Mouse (Mus musculus) embryo, embryonic 11.5 days (tissue): ENCODE results near the gene Ano6.

ENCODE experiments used
- DNase-seq: peaks from one replicate; pipeline ENCODE4 v3.0.0-alpha.2; 2012; ENCODE audit warnings: low read depth, low spot score

Gene Ano6

DNA sequence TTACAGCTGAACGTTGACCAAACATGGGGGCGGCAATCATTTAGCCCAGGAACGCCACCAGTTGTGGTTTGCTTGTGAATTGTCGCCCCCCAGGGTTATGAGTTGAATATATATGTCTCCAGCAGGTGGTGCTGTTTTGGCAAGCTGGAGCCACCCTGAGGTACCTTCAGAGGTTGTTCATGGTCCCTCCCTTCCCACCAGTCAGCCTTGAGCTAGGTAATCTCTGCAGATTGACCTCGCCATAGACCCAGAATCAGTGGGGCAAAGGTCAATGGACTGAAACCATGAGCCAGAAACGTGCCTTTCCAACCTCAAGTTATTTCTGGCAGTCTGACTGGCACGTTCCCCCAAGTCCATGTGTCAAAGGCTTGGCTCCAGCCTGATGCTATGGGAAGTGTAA is 22.8 kb upstream of the Ano6 start:
- DNase-seq, result no peak

GRCm38 (mm10) chr15:95768703-95769102 is 21.9 kb upstream of the Ano6 start:
- DNase-seq, result no peak

GRCm38 (mm10) chr15:95769576-95769975 is 21.1 kb upstream of the Ano6 start:
- no peak for DNase-seq

- no peak for DNase-seq
Observed at GRCm38 (mm10) chr15:95770307-95770706, 20.3 kb upstream of the Ano6 start.

- DNase-seq, result no peak
Observed at GRCm38 (mm10) chr15:95772374-95772773, 18.3 kb upstream of the Ano6 start.

DNA sequence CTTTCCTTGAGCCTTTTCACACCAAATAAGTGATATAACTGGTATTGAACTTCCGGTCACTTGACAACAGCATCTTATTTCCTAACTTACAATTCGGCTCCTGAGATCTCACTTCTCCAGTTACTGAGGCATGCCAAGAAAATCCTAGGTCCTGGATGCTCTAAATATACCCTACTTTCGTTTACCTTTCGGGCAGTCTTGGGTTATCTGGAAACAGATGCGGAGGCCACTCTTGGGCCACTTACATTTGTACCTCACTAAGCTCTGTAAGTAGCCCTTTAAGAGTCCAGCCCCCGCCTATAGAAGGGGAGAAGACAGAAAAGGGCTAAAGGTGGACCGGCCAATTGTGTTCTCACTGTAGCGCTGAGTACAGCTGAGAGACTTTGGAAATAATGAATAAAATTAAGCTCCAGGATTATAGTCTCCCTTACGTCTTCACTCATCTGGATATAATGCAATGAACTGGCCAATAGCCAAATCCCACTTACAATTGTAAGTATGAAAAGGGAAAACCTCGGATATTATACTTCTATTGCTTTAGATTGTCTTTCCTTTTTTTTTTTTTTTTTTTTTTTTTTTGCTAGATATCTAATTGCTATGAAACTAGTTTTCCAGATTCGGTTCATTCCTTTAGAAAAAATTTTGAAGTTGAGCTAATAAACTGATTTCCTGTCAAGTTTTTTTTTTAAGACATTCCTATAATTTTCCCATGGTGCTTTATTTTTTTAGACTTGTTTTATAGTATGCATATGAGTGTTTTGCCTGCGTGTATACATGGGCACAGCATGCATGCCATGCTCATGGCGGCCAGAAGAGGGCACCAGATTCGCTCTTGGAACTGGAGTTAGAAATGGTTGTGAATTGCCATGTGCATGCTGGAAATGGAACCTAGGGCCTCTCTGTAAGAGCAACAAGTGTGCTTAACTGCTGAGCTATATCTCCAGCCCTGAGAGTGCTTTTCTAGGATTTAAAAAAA is 17.5 kb upstream of the Ano6 start:
- DNase-seq, result peak; percentile 60

DNA sequence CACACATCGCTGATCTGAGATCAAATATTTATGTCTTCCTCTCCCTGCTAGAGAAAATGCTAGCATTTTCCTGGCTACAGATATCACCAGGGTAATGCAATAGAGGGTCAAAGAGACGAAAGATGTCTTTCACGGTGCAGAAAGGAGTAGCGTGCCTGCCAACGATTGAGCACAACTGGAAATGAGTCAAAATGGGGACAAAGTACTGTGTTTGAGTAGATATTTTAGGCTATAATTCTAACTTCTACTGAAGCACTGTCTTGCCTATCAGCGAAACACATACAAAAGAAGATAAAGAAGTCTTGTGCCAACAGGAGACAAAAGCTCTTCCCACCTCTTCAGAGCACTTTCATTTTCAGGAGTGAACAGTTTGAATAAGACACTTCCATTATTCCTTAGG is 16.4 kb upstream of the Ano6 start:
- no peak for DNase-seq

GRCm38 (mm10) chr15:95774674-95775414 is 15.8 kb upstream of the Ano6 start:
- no peak for DNase-seq

- DNase-seq, result no peak
Observed at GRCm38 (mm10) chr15:95777743-95778142, 12.9 kb upstream of the Ano6 start.

DNA sequence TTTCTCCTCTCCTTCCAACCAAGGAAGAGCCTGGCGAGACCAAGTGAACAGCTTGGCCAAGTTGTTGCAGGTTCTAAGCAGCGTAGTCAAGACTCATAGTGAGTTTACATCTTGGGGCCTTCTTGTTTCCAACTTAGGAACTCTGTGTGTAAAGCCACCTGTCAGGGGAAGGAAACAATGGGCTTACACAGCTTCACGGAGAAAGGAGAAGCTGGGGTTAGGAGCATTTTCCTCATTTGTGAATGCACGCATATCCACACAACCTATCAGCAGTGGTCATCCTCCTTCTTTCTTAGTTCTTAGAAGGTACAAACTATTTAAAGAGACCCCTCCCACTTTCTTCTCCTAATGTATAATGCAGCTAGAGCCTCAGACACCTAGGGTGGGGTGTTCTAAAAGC is 11.9 kb upstream of the Ano6 start:
- no peak for DNase-seq

- no peak for DNase-seq
Observed at GRCm38 (mm10) chr15:95786624-95787023, 4.0 kb upstream of the Ano6 start.

GRCm38 (mm10) chr15:95787578-95787977 is 3.1 kb upstream of the Ano6 start:
- DNase-seq, result no peak

- DNase-seq, result no peak
Observed at GRCm38 (mm10) chr15:95789562-95790528, 798 bp upstream of the Ano6 start.

DNA sequence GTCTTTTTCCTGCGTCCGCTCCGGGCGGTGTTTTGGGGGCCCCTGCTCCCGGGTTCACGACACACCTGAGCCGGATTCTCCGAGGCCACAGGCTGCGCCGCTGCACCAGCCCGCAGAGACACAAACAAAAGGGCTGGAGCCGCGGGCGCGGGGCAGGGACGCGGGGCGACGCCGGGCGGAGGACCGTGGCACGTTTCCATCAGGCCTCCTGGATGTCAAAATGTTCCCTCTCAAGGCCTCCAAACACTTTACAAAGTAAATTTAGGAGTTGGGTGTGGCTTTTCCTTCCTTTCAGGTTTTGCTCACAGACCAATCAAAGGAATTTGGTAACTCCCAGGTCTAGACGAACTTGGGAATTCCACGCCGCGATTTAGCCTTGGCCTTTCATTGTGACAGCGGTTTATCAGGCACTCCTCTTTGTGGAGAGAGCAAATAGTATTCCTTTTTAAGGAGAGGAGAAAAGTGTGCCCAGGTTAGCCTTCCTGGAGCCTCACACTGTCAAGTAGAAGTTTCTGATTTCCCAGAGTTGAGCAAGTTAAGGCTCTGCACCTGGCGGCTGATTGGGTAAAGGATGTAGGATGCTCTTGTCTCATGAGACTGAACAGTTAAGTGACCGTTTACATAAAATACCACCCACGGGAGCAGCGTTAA is 623 bp downstream of the Ano6 start:
- no peak for DNase-seq

DNA sequence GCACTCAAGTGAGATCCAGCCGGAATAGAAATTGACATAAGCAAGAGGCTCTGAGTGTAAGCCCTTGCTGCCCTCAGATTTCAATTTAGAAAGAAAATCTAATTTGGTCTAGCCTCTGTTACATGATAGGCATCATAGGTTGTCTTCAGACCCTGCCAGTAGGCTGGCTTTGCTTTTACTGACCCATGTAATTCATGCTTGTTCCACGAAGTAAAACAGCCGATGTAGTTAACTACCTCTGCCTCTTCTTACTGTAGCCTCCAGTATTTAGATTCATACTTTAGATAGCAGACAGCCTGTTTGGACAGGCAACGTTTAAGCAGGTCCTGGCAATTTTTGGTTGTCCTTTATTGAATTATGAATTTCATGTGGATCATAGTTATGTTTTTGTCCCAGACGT is 1.2 kb downstream of the Ano6 start:
- DNase-seq, result no peak

GRCm38 (mm10) chr15:95792261-95793260 is 1.9 kb downstream of the Ano6 start:
- DNase-seq, result no peak

GRCm38 (mm10) chr15:95793748-95794491 is 3.3 kb downstream of the Ano6 start:
- DNase-seq, result no peak

GRCm38 (mm10) chr15:95794611-95795565 is 4.2 kb downstream of the Ano6 start:
- DNase-seq, result no peak
